Mouse (Mus musculus) stomach, postnatal 0 days (tissue): ENCODE data around the gene Klk4. TPM values are rescaled to one million over a fixed set of nuclear protein-coding genes. Genes with fewer than 3 reads are reported as not detected.

Experiments
- ATAC-seq: fragments of 200-750 bp; cut with Nextera tagmentation; 2 replicates; pipeline ENCODE4 v1.8.0; 2017; ENCODE audit not compliant: low FRiP score, low TSS enrichment
- DNase-seq: peaks from one replicate; pipeline ENCODE4 v3.0.0-alpha.2; 2016; ENCODE audit warnings: low spot score
- H3K27ac ChIP-seq: fragments of 300-500 bp; sonication (generic); replicated peaks from 2 replicates; pipeline ENCODE4 v1.5.1; 2014; ENCODE audit warnings: mild to moderate bottlenecking, control low read depth
- H3K27me3 ChIP-seq: fragments of 300-500 bp; sonication (generic); 2 replicates; pipeline ENCODE4 v1.6.1; 2014; ENCODE audit warnings: low read length; ENCODE audit not compliant: control insufficient read depth, insufficient read depth
- H3K36me3 ChIP-seq: fragments of 300-500 bp; sonication (generic); 2 replicates; pipeline ENCODE4 v1.6.1; 2014; ENCODE audit warnings: low read length, mixed read lengths; ENCODE audit not compliant: control insufficient read depth, insufficient read depth
- H3K4me1 ChIP-seq: fragments of 300-500 bp; sonication (generic); replicated peaks from 2 replicates; pipeline ENCODE4 v1.6.1; 2014; ENCODE audit warnings: antibody characterized with exemption; ENCODE audit not compliant: control insufficient read depth, insufficient read depth
- H3K4me2 ChIP-seq: fragments of 300-500 bp; sonication (generic); replicated peaks from 2 replicates; pipeline ENCODE4 v1.6.1; 2014; ENCODE audit warnings: low read depth, mild to moderate bottlenecking, control low read depth, moderate library complexity
- H3K4me3 ChIP-seq: fragments of 300-500 bp; sonication (generic); 2 replicates; pipeline ENCODE4 v1.5.1; 2014; ENCODE audit warnings: low read depth, low read length, control low read depth
- H3K9ac ChIP-seq: fragments of 300-500 bp; sonication (generic); 2 replicates; pipeline ENCODE4 v1.6.1; 2014; ENCODE audit warnings: mild to moderate bottlenecking, low read length, control low read depth, mixed read lengths
- H3K9me3 ChIP-seq: fragments of 300-500 bp; sonication (generic); 2 replicates; pipeline ENCODE4 v1.6.1; 2016; ENCODE audit warnings: low read length; ENCODE audit not compliant: control insufficient read depth
- CTCF ChIP-seq: IDR thresholded peaks from 2 replicates; pipeline ENCODE4 v1.5.1; 2016; ENCODE audit warnings: antibody characterized with exemption, low read depth, mild to moderate bottlenecking, moderate library complexity
- EP300 ChIP-seq: optimal IDR thresholded peaks from 2 replicates; pipeline ENCODE3; 2016; ENCODE audit warnings: antibody characterized with exemption
- WGBS: fragments of 180-500 bp; shearing (Covaris S2); extraction: QIAGEN DNeasy Blood & Tissue Kit; methylation state at CpG from one replicate; pipeline ENCODE4 v1.1.7; 2014; 5-methylcytosine and 5-hydroxymethylcytosine counted together
- polyA plus RNA-seq: library from polyadenylated mRNA; unstranded; fragments of >200 nt; fragmentation: Nextera tagmentation; extraction: Ambion mirVana; gene quantifications from 2 replicates; pipeline ENCODE4 v1.2.1, GENCODE M21; 2015

Klk4 gene
- polyA plus RNA-seq, 1 experiment from 2014 or later, result not detected

DNA sequence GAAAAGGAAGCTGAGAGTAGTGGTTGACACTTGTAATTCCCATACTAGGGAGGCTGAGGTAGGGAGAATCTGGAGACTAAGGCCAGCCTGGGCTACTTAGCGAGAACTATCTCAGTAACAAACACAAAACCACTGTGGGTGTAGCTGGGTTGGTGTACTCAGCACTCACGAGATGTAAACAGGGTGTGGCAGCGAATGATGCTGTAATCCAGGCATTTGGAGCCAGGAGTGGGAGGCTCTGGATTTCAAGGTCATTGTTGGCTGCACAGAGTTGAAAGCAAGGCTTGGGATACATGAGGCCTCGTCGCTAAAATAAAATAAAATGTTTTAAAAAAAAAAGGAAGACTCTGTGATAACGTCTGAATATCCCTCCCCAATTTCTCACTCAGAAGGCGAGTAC is 24.7 kb upstream of the Klk4 start:
- Histone ChIP-seq H3K27me3 (no peaks in the 10 kb centered on the region), H3K9me3 (no peaks in the 10 kb centered on the region), H3K27ac (peak overlapping the region; percentile 67), H3K4me2 (no peak overlapping the region), H3K36me3 (no peaks in the 10 kb centered on the region), H3K9ac (no peak overlapping the region), H3K4me3 (no peak overlapping the region), H3K4me1 (no peaks in the 10 kb centered on the region)
- WGBS, result 66% methylated on average over 7 of the region's 7 CpGs
- DNase-seq (peak; percentile 33), ATAC-seq (peak; percentile 83)
- TF ChIP-seq EP300, result no peak

GRCm38 (mm10) chr7:43857501-43857900 is 23.5 kb upstream of the Klk4 start:
- H3K4me2 ChIP-seq, result no peak overlapping the region

GRCm38 (mm10) chr7:43860411-43860810 is 20.5 kb upstream of the Klk4 start:
- Histone ChIP-seq H3K4me1 (no peaks in the 10 kb centered on the region), H3K9ac (no peak overlapping the region), H3K27me3 (no peaks in the 10 kb centered on the region), H3K27ac (0 out of 2 replicates have a peak overlapping the region, but pooled peaks have one; percentile 4), H3K4me3 (no peak overlapping the region), H3K9me3 (no peaks in the 10 kb centered on the region), H3K4me2 (no peak overlapping the region), H3K36me3 (no peaks in the 10 kb centered on the region)
- TF ChIP-seq EP300 (no peak), CTCF (no peak)
- DNase-seq, result no peak
- no peak for ATAC-seq
- 72% methylated on average over 8 of the region's 8 CpGs for WGBS

More at GRCm38 (mm10) chr7:43857501-43857900, 23.5 kb upstream of the Klk4 start:
- no peak overlapping the region for H3K9ac ChIP-seq
- no peak overlapping the region for H3K4me3 ChIP-seq
- H3K27me3 ChIP-seq, result no peaks in the 10 kb centered on the region
- no peak for TF ChIP-seq EP300
- TF ChIP-seq CTCF, result no peak
- no peak for DNase-seq
- H3K4me1 ChIP-seq, result no peaks in the 10 kb centered on the region
- H3K36me3 ChIP-seq, result no peaks in the 10 kb centered on the region
- ATAC-seq, result no peak
- 90% methylated on average over 12 of the region's 12 CpGs for WGBS
- H3K9me3 ChIP-seq, result no peaks in the 10 kb centered on the region
- H3K27ac ChIP-seq, result no peak overlapping the region

- no peak overlapping the region for H3K9ac ChIP-seq
- no peaks in the 10 kb centered on the region for H3K36me3 ChIP-seq
- peak; percentile 56; the same call in 1 of the 2 replicates for ATAC-seq
- no peaks in the 10 kb centered on the region for H3K9me3 ChIP-seq
- 6% methylated on average over 10 of the region's 10 CpGs for WGBS
- no peaks in the 10 kb centered on the region for H3K4me1 ChIP-seq
- peak; percentile 79 for DNase-seq
- TF ChIP-seq EP300, result no peak
- TF ChIP-seq CTCF, result peak; percentile 90
- no peak overlapping the region for H3K4me2 ChIP-seq
- no peaks in the 10 kb centered on the region for H3K27me3 ChIP-seq
- no peak overlapping the region for H3K4me3 ChIP-seq
- H3K27ac ChIP-seq, result no peak overlapping the region
Measured at GRCm38 (mm10) chr7:43873237-43873636, 7.7 kb upstream of the Klk4 start.

DNA sequence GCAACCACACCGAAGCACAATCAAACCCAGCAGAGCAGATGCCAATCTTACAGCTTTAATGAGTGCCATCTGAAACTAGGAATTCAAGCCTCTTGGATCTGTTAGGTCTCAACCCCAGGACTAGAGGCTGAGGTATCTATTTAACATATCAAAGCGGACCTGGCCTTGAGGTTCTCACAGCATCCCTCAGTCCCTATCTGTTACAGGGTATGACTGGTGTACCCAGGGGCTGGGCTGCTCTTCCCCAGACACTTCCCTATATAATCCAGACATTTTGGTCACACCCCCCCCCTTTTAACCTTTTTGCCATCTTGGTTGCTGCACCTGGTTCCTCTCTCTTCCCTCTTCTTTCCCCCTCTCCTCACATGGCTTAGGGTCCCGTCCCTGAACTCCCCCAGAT is 7.3 kb upstream of the Klk4 start:
- no peak for TF ChIP-seq CTCF
- no peak for TF ChIP-seq EP300
- 69% methylated on average over 3 of the region's 3 CpGs for WGBS
- H3K9me3 ChIP-seq, result no peaks in the 10 kb centered on the region
- H3K9ac ChIP-seq, result no peak overlapping the region
- DNase-seq, result no peak
- no peak overlapping the region for H3K4me3 ChIP-seq
- no peaks in the 10 kb centered on the region for H3K36me3 ChIP-seq
- H3K27me3 ChIP-seq, result no peaks in the 10 kb centered on the region
- no peak for ATAC-seq
- H3K27ac ChIP-seq, result no peak overlapping the region
- no peak overlapping the region for H3K4me2 ChIP-seq
- no peaks in the 10 kb centered on the region for H3K4me1 ChIP-seq

DNA sequence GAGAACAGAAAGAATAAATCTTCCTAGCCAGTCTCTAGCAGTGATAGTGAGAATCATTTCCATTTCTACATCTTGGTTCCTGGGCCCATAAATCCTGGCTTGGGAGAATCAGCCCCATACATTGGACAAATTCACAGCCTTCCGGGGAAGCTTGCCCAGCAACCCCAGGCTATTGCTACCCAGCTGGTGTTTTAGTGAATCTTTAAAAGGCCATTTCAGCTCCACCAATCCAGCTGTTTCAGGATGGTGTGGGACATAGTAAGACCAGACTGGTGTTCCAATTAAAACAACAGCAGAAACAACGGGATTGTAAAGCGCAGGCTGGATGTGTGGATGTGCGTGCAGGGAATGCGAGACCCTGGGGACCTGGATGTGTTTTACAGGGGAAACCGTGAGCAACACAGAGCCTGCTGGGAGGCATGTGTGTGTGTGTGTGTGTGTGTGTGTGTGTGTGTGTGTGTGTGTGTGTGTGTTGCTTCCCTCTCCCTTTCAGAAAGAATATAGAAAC is 6.0 kb upstream of the Klk4 start:
- Histone ChIP-seq H3K9ac (no peak overlapping the region), H3K9me3 (no peaks in the 10 kb centered on the region), H3K36me3 (no peaks in the 10 kb centered on the region), H3K4me1 (no peaks in the 10 kb centered on the region), H3K27me3 (no peaks in the 10 kb centered on the region), H3K4me2 (no peak overlapping the region), H3K27ac (no peak overlapping the region), H3K4me3 (no peak overlapping the region)
- TF ChIP-seq CTCF (no peak), EP300 (no peak)
- 83% methylated on average over 6 of the region's 6 CpGs for WGBS
- ATAC-seq (no peak), DNase-seq (no peak)
